Mouse (Mus musculus) lung, postnatal 10 days (tissue): ENCODE data around the gene 7530416G11Rik.

Experiments used
- DNase-seq: peaks from one replicate; pipeline ENCODE4 v3.0.0; 2021

The 7530416G11Rik gene

GRCm38 (mm10) chr15:85503127-85503526 is at the start of gene 7530416G11Rik:
Gene 7530416G11Rik (minus strand): TSS chr15:85503227.
- DNase-seq, result no peak

- no peak for DNase-seq
Observed at GRCm38 (mm10) chr15:85546500-85546899, 43.5 kb upstream of the 7530416G11Rik start.

- DNase-seq, result no peak
Observed at GRCm38 (mm10) chr15:85545369-85545768, 42.3 kb upstream of the 7530416G11Rik start.

- no peak for DNase-seq
Observed at GRCm38 (mm10) chr15:85538170-85538569, 35.1 kb upstream of the 7530416G11Rik start.

- DNase-seq, result no peak
Observed at GRCm38 (mm10) chr15:85537151-85537550, 34.1 kb upstream of the 7530416G11Rik start.

GRCm38 (mm10) chr15:85534646-85535045 is 31.6 kb upstream of the 7530416G11Rik start:
- DNase-seq, result no peak

- peak; percentile 41 for DNase-seq
Observed at GRCm38 (mm10) chr15:85534215-85534614, 31.2 kb upstream of the 7530416G11Rik start.

GRCm38 (mm10) chr15:85532063-85532462 is 29.0 kb upstream of the 7530416G11Rik start:
- DNase-seq, result no peak

GRCm38 (mm10) chr15:85529911-85530310 is 26.9 kb upstream of the 7530416G11Rik start:
- no peak for DNase-seq

- DNase-seq, result no peak
Observed at GRCm38 (mm10) chr15:85524404-85524950, 21.4 kb upstream of the 7530416G11Rik start.

GRCm38 (mm10) chr15:85523173-85523991 is 20.4 kb upstream of the 7530416G11Rik start:
- peak; percentile 85 for DNase-seq

- peak; percentile 28 for DNase-seq
Observed at GRCm38 (mm10) chr15:85519438-85519837, 16.4 kb upstream of the 7530416G11Rik start.

- DNase-seq, result no peak
Observed at GRCm38 (mm10) chr15:85507370-85508014, 4.5 kb upstream of the 7530416G11Rik start.

- no peak for DNase-seq
Observed at GRCm38 (mm10) chr15:85506680-85507079, 3.7 kb upstream of the 7530416G11Rik start.

GRCm38 (mm10) chr15:85505118-85505925 is 2.3 kb upstream of the 7530416G11Rik start:
- DNase-seq, result peak; percentile 80

- DNase-seq, result no peak
Observed at GRCm38 (mm10) chr15:85500267-85500666, 2.8 kb downstream of the 7530416G11Rik start.

GRCm38 (mm10) chr15:85497981-85498475 is 5.0 kb downstream of the 7530416G11Rik start:
- DNase-seq, result no peak

- no peak for DNase-seq
Observed at GRCm38 (mm10) chr15:85497548-85497947, 5.5 kb downstream of the 7530416G11Rik start.

GRCm38 (mm10) chr15:85494163-85494621 is 8.8 kb downstream of the 7530416G11Rik start:
- DNase-seq, result no peak

GRCm38 (mm10) chr15:85489751-85490150 is 13.3 kb downstream of the 7530416G11Rik start:
- no peak for DNase-seq

- DNase-seq, result no peak
Observed at GRCm38 (mm10) chr15:85488900-85489299, 14.1 kb downstream of the 7530416G11Rik start.

GRCm38 (mm10) chr15:85480630-85481029 is 22.4 kb downstream of the 7530416G11Rik start:
- DNase-seq, result peak; percentile 69

- DNase-seq, result no peak
Observed at GRCm38 (mm10) chr15:85479919-85480318, 23.1 kb downstream of the 7530416G11Rik start.
